In the genomic region with DNA sequence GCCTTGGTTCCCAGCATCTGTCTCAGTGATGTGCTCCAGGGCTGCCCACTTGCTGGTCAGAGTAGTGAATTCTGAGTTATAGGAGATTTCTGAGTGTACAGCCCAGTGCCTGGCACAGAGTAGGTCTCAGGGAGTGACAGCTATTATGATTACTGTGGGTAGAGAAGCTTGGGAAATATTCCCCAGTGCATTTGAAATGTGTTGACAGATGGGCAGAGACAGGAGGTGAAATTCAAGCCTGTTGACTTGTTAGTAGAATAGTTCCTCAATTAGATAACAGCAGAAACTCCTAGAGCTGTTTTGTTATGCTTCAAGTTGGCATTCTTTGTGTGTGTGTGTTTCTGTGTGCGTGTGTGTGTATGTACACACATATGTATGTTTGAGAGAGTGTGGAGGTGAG, we compare ENCODE assay signal across 20 mouse cellular contexts.
"Had no signal": no experiment of that assay in that cellular context is flagged by ENCODE, and none has a peak within 500 bp of the region (broad histone marks: within the 10 kb centered on the region; RNA-seq: fewer than 3 reads in every experiment).

No protein-coding gene starts in this region.

- H3K27me3 ChIP-seq: liver, embryonic 13.5 days; neural tube, embryonic 12.5 days; neural tube, embryonic 15.5 days had no signal

- H3K4me3 ChIP-seq: left cerebral cortex, adult 2 months; liver, embryonic 13.5 days; neural tube, embryonic 12.5 days; neural tube, embryonic 15.5 days had no signal

- DNase-seq: kidney, adult 18-20 months; kidney, adult 9 months; kidney, postnatal 14 days; kidney, postnatal 4 days; liver, embryonic 13.5 days; lung, adult 2 months; lung, postnatal 14 days; lung, postnatal 4 days; midbrain, embryonic 14.5 days; right cerebral cortex, adult 18-20 months; right cerebral cortex, postnatal 14 days; right cerebral cortex, postnatal 4 days; thymus, adult 2 months; thymus, postnatal 14 days; thymus, postnatal 4 days had no signal

- H3K4me1 ChIP-seq: liver, embryonic 13.5 days; neural tube, embryonic 12.5 days had no signal

- H3K9me3 ChIP-seq: liver, embryonic 13.5 days; neural tube, embryonic 12.5 days; neural tube, embryonic 15.5 days had no signal

- H3K36me3 ChIP-seq: liver, embryonic 13.5 days; neural tube, embryonic 12.5 days; neural tube, embryonic 15.5 days had no signal

- H3K4me2 ChIP-seq: liver, embryonic 13.5 days; midbrain, embryonic 11.5 days; neural tube, embryonic 12.5 days; neural tube, embryonic 15.5 days had no signal

- H3K27ac ChIP-seq: left cerebral cortex, adult 2 months; liver, embryonic 13.5 days; neural tube, embryonic 12.5 days; neural tube, embryonic 15.5 days; stomach, postnatal 0 days had no signal

- H3K9ac ChIP-seq: liver, embryonic 13.5 days; neural tube, embryonic 12.5 days; neural tube, embryonic 15.5 days had no signal
